Mouse (Mus musculus): ENCODE data around the gene Smox.

DNA sequence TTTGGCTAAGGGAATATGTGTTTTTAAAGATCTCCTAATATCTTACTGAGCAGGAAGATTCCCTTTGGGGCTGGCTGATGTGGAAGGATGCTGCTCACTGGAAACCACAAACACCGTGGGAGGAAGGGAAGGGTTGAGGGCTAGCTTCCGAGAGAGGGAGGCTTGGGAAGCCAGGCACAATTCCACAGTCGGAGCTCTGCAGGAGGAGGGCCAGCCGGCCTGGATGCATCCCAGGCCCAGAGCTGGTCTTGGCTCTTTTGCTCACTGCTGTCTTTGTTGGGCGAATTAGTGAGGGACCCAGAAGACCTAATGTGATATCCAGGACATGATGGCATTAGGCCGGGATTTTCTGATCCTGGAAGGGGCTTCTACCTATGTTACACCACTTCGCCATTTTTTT, 6.9 kb downstream of the Smox start:
- no peak for TF ChIP-seq CTCF (IDR thresholded peaks at IDR 0.05; ENCODE audit: extremely low read depth, insufficient read length, insufficient replicate concordance, low read depth, low read length)
- no peak for TF ChIP-seq POLR2A (IDR thresholded peaks at IDR 0.05; ENCODE audit: low read depth, low read length)

Data from small intestine, adult 2 months (tissue).